Mouse (Mus musculus): ENCODE data around the gene Immp2l.
A peak's percentile ranks its signal among the peaks of the same experiment; 100 is the strongest.

Immp2l gene

GRCm38 (mm10) chr12:41879412-41879811, 855.5 kb downstream of the Immp2l start:
- no peak for DNase-seq

GRCm38 (mm10) chr12:41880833-41881232, 856.9 kb downstream of the Immp2l start:
- DNase-seq = no peak

DNA sequence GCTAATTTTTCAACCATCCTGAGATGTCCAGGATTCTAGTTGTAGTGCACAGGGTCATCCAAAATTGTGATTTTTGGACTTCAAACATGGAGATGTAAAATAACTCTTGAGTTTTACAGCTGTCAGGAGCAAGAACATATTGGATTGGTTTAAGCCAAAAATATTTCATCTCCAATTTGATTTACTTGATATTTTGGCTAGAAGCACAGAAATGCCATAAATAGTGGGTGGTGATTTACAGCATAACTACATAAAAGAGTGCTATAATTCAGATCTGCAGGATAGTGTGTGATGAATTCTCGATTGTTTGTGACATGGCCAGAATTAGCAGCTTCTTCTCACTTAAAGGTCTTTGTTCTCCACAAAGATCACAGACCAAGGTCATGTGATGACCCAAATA, 884.1 kb downstream of the Immp2l start:
- no peak for DNase-seq

DNA sequence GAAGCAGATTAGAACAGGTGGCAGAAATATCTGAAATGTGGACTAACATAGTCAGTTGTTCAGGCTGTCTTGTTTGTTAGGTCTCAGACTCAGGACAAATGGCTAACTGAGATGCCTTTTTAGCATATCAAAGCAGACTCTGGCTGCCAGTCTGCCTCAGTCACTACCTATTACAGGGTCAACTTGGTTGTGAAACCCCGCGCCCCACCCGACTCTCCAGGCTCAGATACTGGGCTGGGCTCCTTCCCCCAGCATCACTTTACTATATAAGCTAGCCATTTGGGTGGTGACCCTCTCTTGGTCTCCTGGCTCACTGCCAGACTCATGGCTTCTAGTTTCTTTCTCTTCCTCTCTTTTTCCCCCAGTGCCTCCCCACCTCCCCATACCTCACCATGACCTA, 887.7 kb downstream of the Immp2l start:
- DNase-seq = peak; percentile 4

DNA sequence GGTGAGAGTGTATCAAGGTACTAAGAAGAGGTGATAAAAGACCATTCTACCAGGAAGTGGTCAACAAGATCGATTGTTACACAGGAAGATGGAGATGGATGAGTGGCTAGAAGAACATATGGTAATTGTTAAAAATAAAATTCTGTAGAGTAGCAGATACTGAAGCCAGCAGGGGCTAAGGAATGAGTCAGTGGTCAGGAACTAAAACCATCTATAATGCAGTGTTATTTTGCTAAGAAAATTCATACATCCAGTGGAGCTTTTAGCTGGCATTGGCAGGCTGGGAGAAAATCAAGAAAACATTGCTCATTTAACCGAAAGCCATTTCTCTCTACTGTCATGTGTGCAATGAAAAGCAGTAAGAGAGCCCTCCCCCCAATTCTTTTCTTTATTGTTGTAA, 913.9 kb downstream of the Immp2l start:
- DNase-seq = no peak

GRCm38 (mm10) chr12:41941853-41942252, 918.0 kb downstream of the Immp2l start:
- DNase-seq = no peak

DNA sequence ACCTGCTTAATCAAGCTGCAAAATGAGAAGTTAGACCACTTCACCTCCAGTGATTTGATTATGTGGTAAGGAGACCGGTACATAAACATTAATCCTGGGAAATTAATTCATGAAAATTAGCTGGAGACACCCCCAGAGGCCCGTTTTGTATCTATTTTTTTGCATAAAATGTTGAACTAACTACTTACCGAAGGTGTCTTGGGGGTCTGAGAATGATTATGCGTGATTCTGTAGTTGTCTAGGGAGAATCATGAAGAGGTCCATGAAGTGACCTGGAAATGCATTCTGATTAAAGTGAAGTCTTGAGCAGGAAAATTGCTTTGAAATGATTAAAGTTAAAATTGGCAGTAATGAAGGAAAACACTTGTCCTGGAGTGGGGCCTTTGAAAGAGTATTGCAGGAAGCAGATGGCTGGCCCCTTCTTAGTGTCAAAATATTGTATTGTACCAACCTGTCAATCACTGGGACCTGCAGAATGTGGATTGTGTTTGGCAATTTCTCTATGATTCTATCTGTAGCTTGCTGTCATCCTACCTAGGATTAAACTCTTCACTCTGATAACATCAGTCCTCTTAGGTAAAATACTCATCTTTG, 920.3 kb downstream of the Immp2l start:
- no peak for DNase-seq

DNA sequence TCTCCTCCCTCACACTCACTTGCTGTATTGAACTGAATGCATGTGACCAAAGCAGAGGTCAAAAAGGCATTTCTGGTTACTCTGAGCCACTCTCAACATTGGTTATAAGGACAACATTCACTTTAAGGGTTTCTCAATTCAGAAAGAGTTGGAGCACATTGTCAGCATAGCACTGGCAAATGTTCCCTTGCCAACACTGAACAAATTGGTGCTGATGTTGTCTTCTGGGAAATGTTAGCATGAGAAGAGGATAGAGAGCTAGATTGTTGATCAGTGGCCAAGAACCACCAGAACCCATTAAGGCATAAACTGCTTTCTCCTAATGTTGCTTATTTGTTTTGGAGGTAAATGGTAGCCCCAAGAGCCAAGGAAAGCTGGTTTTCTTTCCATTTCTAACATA, 922.6 kb downstream of the Immp2l start:
- no peak for DNase-seq

GRCm38 (mm10) chr12:41949409-41949808, 925.5 kb downstream of the Immp2l start:
- no peak for DNase-seq

GRCm38 (mm10) chr12:41949841-41950241, 926.0 kb downstream of the Immp2l start:
- DNase-seq = no peak

- no peak for DNase-seq
Observed at GRCm38 (mm10) chr12:41950726-41951125, 926.8 kb downstream of the Immp2l start.

- DNase-seq = no peak
Observed at GRCm38 (mm10) chr12:41961038-41961437, 937.1 kb downstream of the Immp2l start.

GRCm38 (mm10) chr12:41991408-41991807, 967.5 kb downstream of the Immp2l start:
- DNase-seq = no peak
